Mouse (Mus musculus) hindbrain, postnatal 0 days (tissue): ENCODE results near the gene Ltbp2. TPM values are rescaled to one million over a fixed set of nuclear protein-coding genes. Genes with fewer than 3 reads are reported as not detected.

Experiments used
- ATAC-seq: fragments of 200-750 bp; cut with Nextera tagmentation; 2 replicates; pipeline ENCODE4 v1.8.0; 2017; ENCODE audit warnings: mild to moderate bottlenecking, moderate TSS enrichment, moderate library complexity
- DNase-seq: peaks from one replicate; pipeline ENCODE4 v3.0.0-alpha.2; 2015; ENCODE audit warnings: low spot score
- H3K27ac ChIP-seq: fragments of 300-500 bp; sonication (generic); 2 replicates; pipeline ENCODE4 v1.5.1; 2014; ENCODE audit warnings: mild to moderate bottlenecking
- H3K27me3 ChIP-seq: fragments of 300-500 bp; sonication (generic); 2 replicates; pipeline ENCODE4 v1.6.1; 2014; ENCODE audit warnings: low read length, mixed read lengths; ENCODE audit not compliant: insufficient read depth
- H3K36me3 ChIP-seq: fragments of 300-500 bp; sonication (generic); 2 replicates; pipeline ENCODE4 v1.6.1; 2014; ENCODE audit warnings: low read length, mixed read lengths; ENCODE audit not compliant: insufficient read depth
- H3K4me1 ChIP-seq: fragments of 300-500 bp; sonication (generic); 2 replicates; pipeline ENCODE4 v1.6.1; 2014; ENCODE audit warnings: antibody characterized with exemption, low read length, mixed read lengths; ENCODE audit not compliant: insufficient read depth
- H3K4me2 ChIP-seq: fragments of 300-500 bp; sonication (generic); 2 replicates; pipeline ENCODE4 v1.6.1; 2014; ENCODE audit warnings: low read depth, mild to moderate bottlenecking, low read length, moderate library complexity, mixed read lengths
- H3K4me3 ChIP-seq: fragments of 300-500 bp; sonication (generic); 2 replicates; pipeline ENCODE4 v1.5.1; 2014; ENCODE audit warnings: low read length
- H3K9ac ChIP-seq: fragments of 300-500 bp; sonication (generic); replicated peaks from 2 replicates; pipeline ENCODE4 v1.6.1; 2014; ENCODE audit warnings: mild to moderate bottlenecking, low read length, moderate library complexity, mixed read lengths
- H3K9me3 ChIP-seq: fragments of 300-500 bp; sonication (generic); 2 replicates; pipeline ENCODE4 v1.6.1; 2016; ENCODE audit warnings: low read length, mixed read lengths
- CTCF ChIP-seq: IDR thresholded peaks from 2 replicates; pipeline ENCODE4 v1.5.1; 2016; ENCODE audit warnings: antibody characterized with exemption, control low read depth, low read depth
- WGBS: fragments of 180-500 bp; shearing (Covaris S2); extraction: QIAGEN DNeasy Blood & Tissue Kit; methylation state at CpG from one replicate; pipeline ENCODE4 v1.1.7; 2014; 5-methylcytosine and 5-hydroxymethylcytosine counted together
- polyA plus RNA-seq: library from polyadenylated mRNA; unstranded; fragments of >200 nt; fragmentation: Nextera tagmentation; extraction: Ambion mirVana; gene quantifications from 2 replicates; pipeline ENCODE4 v1.2.1, GENCODE M21; 2015
- total RNA-seq: library from RNA; depleted of rRNA; stranded (reverse); fragments of >200 nt; gene quantifications from 2 replicates; pipeline ENCODE4 v1.2.3, GENCODE M21; 2014

Ltbp2 gene
- total and polyA plus RNA-seq, 2 experiments from 2014 or later = 0.21 to 2.9 TPM

GRCm38 (mm10) chr12:84759063-84759462, 117.3 kb downstream of the Ltbp2 start:
- WGBS = 76% methylated on average over 2 of the region's 2 CpGs
- no peak overlapping the region for H3K9ac ChIP-seq
- no peak overlapping the region for H3K4me3 ChIP-seq
- no peaks in the 10 kb centered on the region for H3K9me3 ChIP-seq
- no peaks in the 10 kb centered on the region for H3K4me1 ChIP-seq
- ATAC-seq = no peak
- DNase-seq = peak; percentile 40
- peaks cover 23% of the 10 kb centered on the region; the same call in 1 of the 2 replicates for H3K36me3 ChIP-seq
- no peak overlapping the region for H3K27ac ChIP-seq
- peak; percentile 60 for TF ChIP-seq CTCF
- H3K4me2 ChIP-seq = no peak overlapping the region
- H3K27me3 ChIP-seq = no peaks in the 10 kb centered on the region

- WGBS = 90% methylated on average over 10 of the region's 10 CpGs
- Histone ChIP-seq H3K27ac (no peak overlapping the region), H3K9ac (no peak overlapping the region), H3K36me3 (peaks cover 10% of the 10 kb centered on the region; the same call in 1 of the 2 replicates), H3K27me3 (no peaks in the 10 kb centered on the region), H3K4me1 (peaks cover 21% of the 10 kb centered on the region; the same call in 1 of the 2 replicates), H3K9me3 (no peaks in the 10 kb centered on the region), H3K4me3 (no peak overlapping the region), H3K4me2 (no peak overlapping the region)
- DNase-seq (no peak), ATAC-seq (no peak)
- TF ChIP-seq CTCF = no peak
Observed at GRCm38 (mm10) chr12:84756016-84756415, 120.3 kb downstream of the Ltbp2 start.

- Histone ChIP-seq H3K4me1 (peaks cover 21% of the 10 kb centered on the region; the same call in 1 of the 2 replicates), H3K27me3 (no peaks in the 10 kb centered on the region), H3K4me2 (no peak overlapping the region), H3K27ac (no peak overlapping the region), H3K9ac (no peak overlapping the region), H3K4me3 (no peak overlapping the region), H3K36me3 (peaks cover 6% of the 10 kb centered on the region; the same call in 1 of the 2 replicates), H3K9me3 (no peaks in the 10 kb centered on the region)
- TF ChIP-seq CTCF = peak; percentile 81
- 28% methylated on average over 16 of the region's 16 CpGs for WGBS
- ATAC-seq (no peak), DNase-seq (peak; percentile 78)
Observed at GRCm38 (mm10) chr12:84755008-84755695, 121.2 kb downstream of the Ltbp2 start.

- TF ChIP-seq CTCF = 0 out of 2 replicates have a peak, but pooled peaks have one; percentile 8
- H3K4me2 ChIP-seq = no peak overlapping the region
- ATAC-seq (peak; percentile 78), DNase-seq (peak; percentile 86)
- no peaks in the 10 kb centered on the region for H3K9me3 ChIP-seq
- peak overlapping the region; percentile 68 for H3K27ac ChIP-seq
- H3K27me3 ChIP-seq = no peaks in the 10 kb centered on the region
- 14% methylated on average over 14 of the region's 14 CpGs for WGBS
- no peak overlapping the region for H3K9ac ChIP-seq
- H3K4me1 ChIP-seq = peaks cover 21% of the 10 kb centered on the region; the same call in 1 of the 2 replicates
- no peaks in the 10 kb centered on the region for H3K36me3 ChIP-seq
- no peak overlapping the region for H3K4me3 ChIP-seq
Observed at GRCm38 (mm10) chr12:84752131-84752977, 124.0 kb downstream of the Ltbp2 start.

GRCm38 (mm10) chr12:84750661-84751060, 125.7 kb downstream of the Ltbp2 start:
- Histone ChIP-seq H3K9ac (no peak overlapping the region), H3K4me3 (no peak overlapping the region), H3K4me1 (peaks cover 21% of the 10 kb centered on the region; the same call in 1 of the 2 replicates), H3K36me3 (no peaks in the 10 kb centered on the region), H3K27ac (no peak overlapping the region), H3K4me2 (no peak overlapping the region), H3K9me3 (no peaks in the 10 kb centered on the region), H3K27me3 (no peaks in the 10 kb centered on the region)
- DNase-seq (no peak), ATAC-seq (no peak)
- WGBS = 58% methylated on average over 14 of the region's 14 CpGs
- no peak for TF ChIP-seq CTCF

- ATAC-seq (no peak), DNase-seq (no peak)
- no peaks in the 10 kb centered on the region for H3K27me3 ChIP-seq
- peaks cover 18% of the 10 kb centered on the region; the same call in 1 of the 2 replicates for H3K4me1 ChIP-seq
- no peaks in the 10 kb centered on the region for H3K36me3 ChIP-seq
- no peak overlapping the region for H3K9ac ChIP-seq
- H3K4me3 ChIP-seq = no peak overlapping the region
- H3K4me2 ChIP-seq = no peak overlapping the region
- no peaks in the 10 kb centered on the region for H3K9me3 ChIP-seq
- TF ChIP-seq CTCF = no peak
- WGBS = 72% methylated on average over 3 of the region's 3 CpGs
- no peak overlapping the region for H3K27ac ChIP-seq
Observed at GRCm38 (mm10) chr12:84748134-84748533, 128.2 kb downstream of the Ltbp2 start.
